Mouse (Mus musculus): ENCODE measurements around the gene Hist1h4h.
"Not testable (repeated sequence)": the region's sequence is repeated elsewhere in the genome, so short reads cannot be mapped to it uniquely, and the experiment has no call there.

- TF ChIP-seq CTCF, EP300 (IDR thresholded peaks at IDR 0.05; ENCODE audit: low read depth): not testable (repeated sequence)
Observed at GRCm38 (mm10) chr13:23560699-23561098, 29.8 kb downstream of the Hist1h4h start.
